Mouse (Mus musculus): ENCODE measurements around the gene Glis1. TPM values are rescaled to one million over a fixed set of nuclear protein-coding genes. Genes with fewer than 3 reads are reported as not detected.

Gene Glis1
- polyA plus RNA-seq, 1 experiment = not detected

- WGBS = 80% methylated on average over 4 of the region's 4 CpGs
- TF ChIP-seq POLR2A (IDR thresholded peaks at IDR 0.05; ENCODE audit: insufficient read depth, low read depth, low read length) = no peak
- no peak for TF ChIP-seq CTCF (IDR thresholded peaks at IDR 0.05; ENCODE audit: insufficient read depth, low read depth, low read length)
- H3K27ac ChIP-seq (ENCODE audit: insufficient read depth, low read depth, low read length) = no peak overlapping the region
- peaks cover 1% of the 10 kb centered on the region for H3K4me1 ChIP-seq (ENCODE audit: control insufficient read depth, insufficient read depth, low read length)
- no peak overlapping the region for H3K4me3 ChIP-seq (ENCODE audit: insufficient read depth, low read depth, low read length)
Observed at GRCm38 (mm10) chr4:107484221-107484575, 49.8 kb downstream of the Glis1 start.

- 81% methylated on average over 5 of the region's 5 CpGs for WGBS
- Histone ChIP-seq H3K4me1 (ENCODE audit: control insufficient read depth, insufficient read depth, low read length) (peaks cover 6% of the 10 kb centered on the region; the same call in 1 of the 2 replicates), H3K4me3 (ENCODE audit: insufficient read depth, low read depth, low read length) (no peak overlapping the region), H3K27ac (ENCODE audit: insufficient read depth, low read depth, low read length) (no peak overlapping the region)
- TF ChIP-seq CTCF (IDR thresholded peaks at IDR 0.05; ENCODE audit: insufficient read depth, low read depth, low read length) = peak; percentile 36; the same call in 1 of the 2 replicates
- TF ChIP-seq POLR2A (IDR thresholded peaks at IDR 0.05; ENCODE audit: insufficient read depth, low read depth, low read length) = no peak
Observed at GRCm38 (mm10) chr4:107485903-107486302, 51.5 kb downstream of the Glis1 start.

GRCm38 (mm10) chr4:107489121-107489840 is 54.9 kb downstream of the Glis1 start:
- Histone ChIP-seq H3K4me1 (ENCODE audit: control insufficient read depth, insufficient read depth, low read length) (peaks cover 6% of the 10 kb centered on the region; the same call in 1 of the 2 replicates), H3K4me3 (ENCODE audit: insufficient read depth, low read depth, low read length) (no peak overlapping the region), H3K27ac (ENCODE audit: insufficient read depth, low read depth, low read length) (no peak overlapping the region)
- no peak for TF ChIP-seq CTCF (IDR thresholded peaks at IDR 0.05; ENCODE audit: insufficient read depth, low read depth, low read length)
- TF ChIP-seq POLR2A (IDR thresholded peaks at IDR 0.05; ENCODE audit: insufficient read depth, low read depth, low read length) = no peak
- 54% methylated on average over 20 of the region's 20 CpGs for WGBS

GRCm38 (mm10) chr4:107492991-107493390 is 58.6 kb downstream of the Glis1 start:
- H3K4me1 ChIP-seq (ENCODE audit: control insufficient read depth, insufficient read depth, low read length) = peaks cover 7% of the 10 kb centered on the region; the same call in 1 of the 2 replicates
- no peak overlapping the region for H3K4me3 ChIP-seq (ENCODE audit: insufficient read depth, low read depth, low read length)
- no peak overlapping the region for H3K27ac ChIP-seq (ENCODE audit: insufficient read depth, low read depth, low read length)
- TF ChIP-seq CTCF (IDR thresholded peaks at IDR 0.05; ENCODE audit: insufficient read depth, low read depth, low read length) = no peak
- TF ChIP-seq POLR2A (IDR thresholded peaks at IDR 0.05; ENCODE audit: insufficient read depth, low read depth, low read length) = no peak
- 83% methylated on average over 5 of the region's 5 CpGs for WGBS

GRCm38 (mm10) chr4:107495751-107496430 is 61.5 kb downstream of the Glis1 start:
- TF ChIP-seq CTCF (IDR thresholded peaks at IDR 0.05; ENCODE audit: insufficient read depth, low read depth, low read length) (no peak), POLR2A (IDR thresholded peaks at IDR 0.05; ENCODE audit: insufficient read depth, low read depth, low read length) (no peak)
- Histone ChIP-seq H3K27ac (ENCODE audit: insufficient read depth, low read depth, low read length) (no peak overlapping the region), H3K4me3 (ENCODE audit: insufficient read depth, low read depth, low read length) (no peak overlapping the region), H3K4me1 (ENCODE audit: control insufficient read depth, insufficient read depth, low read length) (0 out of 2 replicates have a peak, but pooled peaks cover 2% of the 10 kb centered on the region)
- WGBS = 80% methylated on average over 9 of the region's 9 CpGs

GRCm38 (mm10) chr4:107497430-107497935 is 63.1 kb downstream of the Glis1 start:
- H3K4me3 ChIP-seq (ENCODE audit: insufficient read depth, low read depth, low read length) = no peak overlapping the region
- 0 out of 2 replicates have a peak, but pooled peaks cover 2% of the 10 kb centered on the region for H3K4me1 ChIP-seq (ENCODE audit: control insufficient read depth, insufficient read depth, low read length)
- WGBS = 90% methylated on average over 18 of the region's 18 CpGs
- no peak overlapping the region for H3K27ac ChIP-seq (ENCODE audit: insufficient read depth, low read depth, low read length)
- TF ChIP-seq POLR2A (IDR thresholded peaks at IDR 0.05; ENCODE audit: insufficient read depth, low read depth, low read length) (no peak), CTCF (IDR thresholded peaks at IDR 0.05; ENCODE audit: insufficient read depth, low read depth, low read length) (no peak)

- WGBS = 62% methylated on average over 10 of the region's 10 CpGs
- H3K27ac ChIP-seq (ENCODE audit: insufficient read depth, low read depth, low read length) = no peak overlapping the region
- TF ChIP-seq CTCF (IDR thresholded peaks at IDR 0.05; ENCODE audit: insufficient read depth, low read depth, low read length) = no peak
- TF ChIP-seq POLR2A (IDR thresholded peaks at IDR 0.05; ENCODE audit: insufficient read depth, low read depth, low read length) = no peak
Observed at GRCm38 (mm10) chr4:107502601-107503051, 68.2 kb downstream of the Glis1 start.

GRCm38 (mm10) chr4:107514981-107515380 is 80.6 kb downstream of the Glis1 start:
- no peak for TF ChIP-seq CTCF (IDR thresholded peaks at IDR 0.05; ENCODE audit: insufficient read depth, low read depth, low read length)
- no peak for TF ChIP-seq POLR2A (IDR thresholded peaks at IDR 0.05; ENCODE audit: insufficient read depth, low read depth, low read length)
- no peak overlapping the region for H3K4me3 ChIP-seq (ENCODE audit: insufficient read depth, low read depth, low read length)
- H3K4me1 ChIP-seq (ENCODE audit: control insufficient read depth, insufficient read depth, low read length) = no peaks in the 10 kb centered on the region
- 96% methylated on average over 11 of the region's 11 CpGs for WGBS
- H3K27ac ChIP-seq (ENCODE audit: insufficient read depth, low read depth, low read length) = no peak overlapping the region

More at GRCm38 (mm10) chr4:107502601-107503051, 68.2 kb downstream of the Glis1 start:
- no peak overlapping the region for H3K4me3 ChIP-seq (ENCODE audit: insufficient read depth, low read depth, low read length)
- H3K4me1 ChIP-seq (ENCODE audit: control insufficient read depth, insufficient read depth, low read length) = peaks cover 4% of the 10 kb centered on the region; the same call in 1 of the 2 replicates

- Histone ChIP-seq H3K27ac (ENCODE audit: insufficient read depth, low read depth, low read length) (no peak overlapping the region), H3K4me1 (ENCODE audit: control insufficient read depth, insufficient read depth, low read length) (no peaks in the 10 kb centered on the region), H3K4me3 (ENCODE audit: insufficient read depth, low read depth, low read length) (no peak overlapping the region)
- 90% methylated on average over 7 of the region's 7 CpGs for WGBS
- no peak for TF ChIP-seq POLR2A (IDR thresholded peaks at IDR 0.05; ENCODE audit: insufficient read depth, low read depth, low read length)
- no peak for TF ChIP-seq CTCF (IDR thresholded peaks at IDR 0.05; ENCODE audit: insufficient read depth, low read depth, low read length)
Observed at GRCm38 (mm10) chr4:107515626-107516025, 81.2 kb downstream of the Glis1 start.
